Mouse (Mus musculus): ENCODE data around the gene Zfp94. TPM values are rescaled to one million over a fixed set of nuclear protein-coding genes. Genes with fewer than 3 reads are reported as not detected.
A peak's percentile ranks its signal among the peaks of the same experiment; 100 is the strongest.

The Zfp94 gene
- polyA plus RNA-seq, 1 experiment: not detected

GRCm38 (mm10) chr7:24270288-24270672, 46.2 kb downstream of the Zfp94 start, which contains the start of gene Zfp93:
Gene Zfp93 (plus strand): TSS chr7:24270420.
- Histone ChIP-seq H3K4me1 (ENCODE audit: control insufficient read depth, insufficient read depth, low read length) (peaks cover 6% of the 10 kb centered on the region), H3K4me3 (ENCODE audit: insufficient read depth, low read depth, low read length) (peak within 1 kb of the TSS; percentile 89), H3K27ac (ENCODE audit: insufficient read depth, low read depth, low read length) (peak within 1 kb of the TSS; percentile 69; the same call in 1 of the 2 replicates)
- WGBS: under 1% methylated on average over 12 of the region's 12 CpGs
- TF ChIP-seq POLR2A (IDR thresholded peaks at IDR 0.05; ENCODE audit: insufficient read depth, low read depth, low read length) (peak; percentile 48), CTCF (IDR thresholded peaks at IDR 0.05; ENCODE audit: insufficient read depth, low read depth, low read length) (no peak)

DNA sequence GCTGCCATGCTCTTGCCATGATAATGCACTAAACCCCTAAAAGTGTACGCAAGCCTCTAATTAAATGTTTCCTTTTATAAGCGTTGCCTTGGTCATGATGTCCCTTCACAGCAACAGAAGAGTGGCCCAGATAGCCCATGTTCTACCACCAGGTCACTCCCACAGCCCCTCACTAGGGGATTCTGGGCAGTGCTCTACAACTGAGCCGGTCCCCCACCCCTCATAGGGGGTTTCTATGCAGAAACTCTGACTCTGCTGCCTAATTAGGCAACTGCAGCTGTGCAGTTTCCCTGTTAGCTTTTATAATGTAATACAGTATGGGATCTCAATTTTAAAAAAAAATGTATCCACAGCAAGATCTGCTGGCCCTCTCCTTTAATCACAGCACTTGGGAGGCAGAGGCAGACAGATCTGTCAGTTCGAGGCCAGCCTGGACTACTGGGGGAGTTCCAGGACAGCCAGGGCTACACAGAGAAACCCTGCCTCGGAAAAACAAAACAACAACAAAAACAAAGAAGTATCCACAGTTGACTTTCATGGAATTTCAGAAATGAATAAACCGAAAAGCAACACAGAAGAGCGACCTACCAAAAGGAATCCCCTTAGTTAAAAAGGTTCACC, 46.7 kb downstream of the Zfp94 start:
- Histone ChIP-seq H3K4me3 (ENCODE audit: insufficient read depth, low read depth, low read length) (peak overlapping the region; percentile 41; the same call in 1 of the 2 replicates), H3K4me1 (ENCODE audit: control insufficient read depth, insufficient read depth, low read length) (peaks cover 6% of the 10 kb centered on the region), H3K27ac (ENCODE audit: insufficient read depth, low read depth, low read length) (no peak overlapping the region)
- TF ChIP-seq POLR2A (IDR thresholded peaks at IDR 0.05; ENCODE audit: insufficient read depth, low read depth, low read length) (no peak), CTCF (IDR thresholded peaks at IDR 0.05; ENCODE audit: insufficient read depth, low read depth, low read length) (no peak)
- 20% methylated on average over 7 of the region's 7 CpGs for WGBS

DNA sequence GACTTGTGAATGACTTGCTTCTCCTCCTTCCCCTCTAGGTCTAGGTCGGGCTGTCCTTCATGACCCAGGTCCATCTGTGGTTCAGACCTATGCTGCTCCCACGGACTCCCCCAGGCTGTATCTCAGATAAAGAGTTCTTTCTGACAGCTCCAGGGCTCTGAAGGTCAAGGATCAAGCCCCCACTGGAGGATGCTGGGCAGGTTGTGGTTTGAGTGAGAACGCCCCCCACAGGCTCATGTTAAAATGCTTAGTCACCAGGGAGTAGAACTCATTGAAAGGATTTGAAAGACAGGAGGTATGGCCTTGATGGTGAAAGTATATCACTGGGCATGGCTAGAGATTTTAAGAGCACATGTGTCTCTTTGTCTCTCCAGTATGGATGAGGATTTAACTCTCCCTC, 47.2 kb downstream of the Zfp94 start:
- no peak for TF ChIP-seq POLR2A (IDR thresholded peaks at IDR 0.05; ENCODE audit: insufficient read depth, low read depth, low read length)
- TF ChIP-seq CTCF (IDR thresholded peaks at IDR 0.05; ENCODE audit: insufficient read depth, low read depth, low read length): no peak
- WGBS: 85% methylated on average over 3 of the region's 3 CpGs

GRCm38 (mm10) chr7:24268176-24269155, 48.0 kb downstream of the Zfp94 start:
- WGBS: 50% methylated on average over 24 of the region's 24 CpGs
- Histone ChIP-seq H3K27ac (ENCODE audit: insufficient read depth, low read depth, low read length) (no peak overlapping the region), H3K4me1 (ENCODE audit: control insufficient read depth, insufficient read depth, low read length) (peaks cover 6% of the 10 kb centered on the region), H3K4me3 (ENCODE audit: insufficient read depth, low read depth, low read length) (no peak overlapping the region)
- TF ChIP-seq CTCF (IDR thresholded peaks at IDR 0.05; ENCODE audit: insufficient read depth, low read depth, low read length): no peak
- no peak for TF ChIP-seq POLR2A (IDR thresholded peaks at IDR 0.05; ENCODE audit: insufficient read depth, low read depth, low read length)

More for the DNA sequence above, 47.2 kb downstream of the Zfp94 start:
- Histone ChIP-seq H3K4me1 (ENCODE audit: control insufficient read depth, insufficient read depth, low read length) (peaks cover 6% of the 10 kb centered on the region), H3K4me3 (ENCODE audit: insufficient read depth, low read depth, low read length) (no peak overlapping the region), H3K27ac (ENCODE audit: insufficient read depth, low read depth, low read length) (no peak overlapping the region)

DNA sequence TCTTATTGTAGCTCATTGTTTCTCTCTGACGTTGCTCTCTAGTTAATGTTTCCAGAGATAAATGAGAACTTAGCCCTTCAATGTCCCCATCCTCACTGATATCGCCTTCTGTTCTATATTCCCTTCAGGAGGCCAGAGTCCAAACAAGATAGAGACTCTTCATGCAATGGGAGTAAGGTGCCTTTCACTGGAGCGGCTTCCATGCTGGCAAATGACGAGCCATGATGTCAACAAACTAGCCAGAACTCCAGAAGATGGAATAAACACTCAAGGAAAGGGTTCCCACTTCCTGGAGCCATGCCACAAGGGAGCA, 56.5 kb downstream of the Zfp94 start:
- Histone ChIP-seq H3K4me3 (ENCODE audit: insufficient read depth, low read depth, low read length) (no peak overlapping the region), H3K27ac (ENCODE audit: insufficient read depth, low read depth, low read length) (no peak overlapping the region), H3K4me1 (ENCODE audit: control insufficient read depth, insufficient read depth, low read length) (peaks cover 10% of the 10 kb centered on the region)
- no peak for TF ChIP-seq CTCF (IDR thresholded peaks at IDR 0.05; ENCODE audit: insufficient read depth, low read depth, low read length)
- TF ChIP-seq POLR2A (IDR thresholded peaks at IDR 0.05; ENCODE audit: insufficient read depth, low read depth, low read length): no peak
- 94% methylated on average over 4 of the region's 4 CpGs for WGBS

- Histone ChIP-seq H3K4me3 (ENCODE audit: insufficient read depth, low read depth, low read length) (no peak overlapping the region), H3K4me1 (ENCODE audit: control insufficient read depth, insufficient read depth, low read length) (peaks cover 12% of the 10 kb centered on the region), H3K27ac (ENCODE audit: insufficient read depth, low read depth, low read length) (no peak overlapping the region)
- no peak for TF ChIP-seq CTCF (IDR thresholded peaks at IDR 0.05; ENCODE audit: insufficient read depth, low read depth, low read length)
- 88% methylated on average over 13 of the region's 13 CpGs for WGBS
Measured at GRCm38 (mm10) chr7:24259306-24259999, 57.0 kb downstream of the Zfp94 start.

- 16% methylated on average over 21 of the region's 21 CpGs for WGBS
- Histone ChIP-seq H3K4me3 (ENCODE audit: insufficient read depth, low read depth, low read length) (peak within 1 kb of the TSS; percentile 69), H3K27ac (ENCODE audit: insufficient read depth, low read depth, low read length) (no peak within 1 kb of the TSS; the same call in 1 of the 2 replicates), H3K4me1 (ENCODE audit: control insufficient read depth, insufficient read depth, low read length) (peaks cover 12% of the 10 kb centered on the region)
- TF ChIP-seq POLR2A (IDR thresholded peaks at IDR 0.05; ENCODE audit: insufficient read depth, low read depth, low read length): peak; percentile 46; the same call in 1 of the 2 replicates
- no peak for TF ChIP-seq CTCF (IDR thresholded peaks at IDR 0.05; ENCODE audit: insufficient read depth, low read depth, low read length)
Measured at GRCm38 (mm10) chr7:24254633-24255474, 61.6 kb downstream of the Zfp94 start, which contains the start of gene Zfp108. Gene Zfp108 (plus strand): TSS chr7:24254794.

All from olfactory bulb, adult 2 months (tissue).